Mouse (Mus musculus) kidney, embryonic 15.5 days (tissue): Measurements from ENCODE around the gene Capns2. TPM values are rescaled to one million over a fixed set of nuclear protein-coding genes. Genes with fewer than 3 reads are reported as not detected.

Experiments
- ATAC-seq: fragments of 200-750 bp; cut with Nextera tagmentation; replicated peaks from 2 replicates; pipeline ENCODE4 v1.8.0; 2017; ENCODE audit warnings: moderate TSS enrichment; ENCODE audit not compliant: low FRiP score
- H3K27ac ChIP-seq: fragments of 300-500 bp; sonication (generic); 2 replicates; pipeline ENCODE4 v1.5.1; 2015; ENCODE audit warnings: mild to moderate bottlenecking, inconsistent platforms
- H3K27me3 ChIP-seq: fragments of 300-500 bp; sonication (generic); 2 replicates; pipeline ENCODE4 v1.6.1; 2015; ENCODE audit warnings: inconsistent platforms
- H3K36me3 ChIP-seq: fragments of 300-500 bp; sonication (generic); 2 replicates; pipeline ENCODE4 v1.6.1; 2015; ENCODE audit warnings: inconsistent platforms
- H3K4me1 ChIP-seq: fragments of 300-500 bp; sonication (generic); 2 replicates; pipeline ENCODE4 v1.6.1; 2015; ENCODE audit warnings: inconsistent platforms
- H3K4me2 ChIP-seq: fragments of 300-500 bp; sonication (generic); 2 replicates; pipeline ENCODE4 v1.6.1; 2015; ENCODE audit warnings: moderate library complexity, mild to moderate bottlenecking, inconsistent platforms
- H3K4me3 ChIP-seq: fragments of 300-500 bp; sonication (generic); replicated peaks from 2 replicates; pipeline ENCODE4 v1.5.1; 2015; ENCODE audit warnings: mild to moderate bottlenecking, inconsistent platforms
- H3K9ac ChIP-seq: fragments of 300-500 bp; sonication (generic); 2 replicates; pipeline ENCODE4 v1.6.1; 2015; ENCODE audit warnings: mild to moderate bottlenecking, inconsistent platforms
- H3K9me3 ChIP-seq: fragments of 300-500 bp; sonication (generic); replicated peaks from 2 replicates; pipeline ENCODE4 v1.6.1; 2016; ENCODE audit warnings: inconsistent platforms
- WGBS: fragments of 180-500 bp; shearing (Covaris S2); methylation state at CpG from one replicate; pipeline ENCODE4 v1.1.7; 2015; ENCODE audit warnings: mixed read lengths; 5-methylcytosine and 5-hydroxymethylcytosine counted together
- polyA plus RNA-seq: library from polyadenylated mRNA; unstranded; fragments of >200 nt; fragmentation: Nextera tagmentation; extraction: Ambion mirVana; gene quantifications from 2 replicates; pipeline ENCODE4 v1.2.1, GENCODE M21; 2015

Capns2 gene
- polyA plus RNA-seq = 0.16 and 0.55 TPM in 2 replicates

DNA sequence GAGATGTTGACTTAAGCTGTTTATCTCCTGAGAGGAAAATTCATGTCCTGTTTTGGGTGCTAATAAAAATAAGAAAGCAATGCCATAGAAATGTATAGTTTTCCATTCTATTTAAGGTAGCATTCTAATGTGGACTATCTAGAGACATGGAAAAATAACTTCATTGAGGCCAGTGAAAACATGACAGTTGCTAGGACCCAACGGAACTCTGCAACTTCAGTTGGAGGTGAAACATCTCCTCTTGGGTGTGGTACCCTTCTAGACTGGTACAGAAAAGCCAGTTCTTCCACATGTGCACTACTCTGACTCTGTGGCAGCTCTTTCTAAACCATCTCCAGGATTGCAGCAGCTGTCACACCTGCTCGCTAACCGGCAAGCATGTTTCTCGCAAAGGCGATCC, at the start of gene Capns2:
Capns2 (plus strand) TSS at position 301 of the 400 bp plus-strand sequence.
- H3K4me2 ChIP-seq = no peak within 1 kb of the TSS
- no peak within 1 kb of the TSS for H3K4me3 ChIP-seq
- 95% methylated on average over 5 of the region's 5 CpGs for WGBS
- H3K9ac ChIP-seq = no peak within 1 kb of the TSS
- H3K9me3 ChIP-seq = no peaks in the 10 kb centered on the region
- H3K27me3 ChIP-seq = no peaks in the 10 kb centered on the region
- no peaks in the 10 kb centered on the region for H3K4me1 ChIP-seq
- no peak within 1 kb of the TSS for H3K27ac ChIP-seq
- ATAC-seq = no peak
- H3K36me3 ChIP-seq = no peaks in the 10 kb centered on the region

DNA sequence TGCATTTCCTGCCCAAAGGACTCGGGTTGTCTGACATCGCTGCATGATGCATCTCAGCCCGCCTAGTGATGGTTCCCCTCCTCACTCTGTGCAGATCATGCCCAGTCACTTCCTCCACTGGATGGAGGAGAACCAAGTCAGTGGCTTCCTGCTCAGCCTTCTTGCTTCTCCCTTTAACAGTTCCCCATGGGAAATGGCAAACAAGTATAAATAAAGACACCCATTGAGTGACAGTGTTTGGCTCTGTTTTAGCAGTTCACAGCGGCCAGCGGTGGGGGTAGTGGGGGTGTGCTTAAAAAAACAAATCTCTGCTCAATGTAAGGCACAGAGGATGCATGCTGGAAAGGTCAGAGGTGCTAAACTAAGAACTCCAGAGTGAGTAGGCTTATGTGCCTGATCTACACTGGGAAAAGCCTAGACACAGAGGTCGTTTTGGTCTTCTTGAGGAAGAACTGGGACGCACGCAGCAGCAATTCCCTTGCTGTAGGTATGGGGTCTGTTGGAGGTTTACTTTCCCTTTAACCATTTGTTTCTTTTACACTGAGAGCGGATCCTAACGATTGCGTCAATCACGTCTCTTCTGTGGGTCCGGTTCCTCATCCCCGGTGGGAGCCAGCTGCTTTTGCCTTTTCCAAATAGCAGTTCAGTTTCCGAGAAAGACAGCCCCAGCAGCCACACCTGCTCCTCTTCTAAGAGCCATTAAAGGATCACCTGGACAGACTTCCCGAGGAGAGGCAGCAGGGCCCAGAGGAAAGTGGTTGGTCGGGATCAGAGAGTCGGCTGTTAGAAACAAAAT, 47.8 kb upstream of the Capns2 start:
- Histone ChIP-seq H3K27ac (0 out of 2 replicates have a peak overlapping the region, but pooled peaks have one; percentile 4), H3K36me3 (peaks cover 2% of the 10 kb centered on the region), H3K4me2 (no peak overlapping the region), H3K4me3 (no peak overlapping the region), H3K9ac (no peak overlapping the region), H3K4me1 (peaks cover 56% of the 10 kb centered on the region), H3K27me3 (peaks cover 13% of the 10 kb centered on the region; the same call in 1 of the 2 replicates), H3K9me3 (no peaks in the 10 kb centered on the region)
- ATAC-seq = no peak
- 43% methylated on average over 18 of the region's 18 CpGs for WGBS

DNA sequence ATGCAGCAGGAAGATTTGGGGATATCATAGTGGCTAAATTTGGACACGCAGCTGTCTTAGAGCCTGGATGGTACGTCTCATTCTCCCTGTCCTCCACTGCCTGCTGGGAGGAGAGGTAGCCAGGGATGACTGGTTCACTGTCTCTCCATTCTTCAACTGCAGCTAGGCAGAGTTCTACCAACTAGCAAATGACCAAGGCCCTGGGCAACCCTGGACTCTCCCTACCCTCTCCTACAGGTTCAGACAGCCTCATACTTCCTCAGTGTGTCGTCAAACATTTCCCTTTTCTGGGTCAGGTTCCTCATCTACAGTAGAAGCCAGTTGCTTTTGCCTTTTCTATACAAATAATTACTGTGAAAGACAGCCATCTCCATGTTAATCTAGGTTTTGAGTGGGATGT, 46.5 kb upstream of the Capns2 start:
- no peaks in the 10 kb centered on the region for H3K9me3 ChIP-seq
- no peak for ATAC-seq
- no peak overlapping the region for H3K9ac ChIP-seq
- WGBS = 83% methylated on average over 3 of the region's 3 CpGs
- H3K4me1 ChIP-seq = peaks cover 43% of the 10 kb centered on the region
- no peaks in the 10 kb centered on the region; the same call in 1 of the 2 replicates for H3K36me3 ChIP-seq
- peak overlapping the region; percentile 84 for H3K4me2 ChIP-seq
- no peak overlapping the region for H3K27ac ChIP-seq
- H3K27me3 ChIP-seq = peaks cover 13% of the 10 kb centered on the region; the same call in 1 of the 2 replicates
- H3K4me3 ChIP-seq = peak overlapping the region; percentile 57; the same call in 1 of the 2 replicates

DNA sequence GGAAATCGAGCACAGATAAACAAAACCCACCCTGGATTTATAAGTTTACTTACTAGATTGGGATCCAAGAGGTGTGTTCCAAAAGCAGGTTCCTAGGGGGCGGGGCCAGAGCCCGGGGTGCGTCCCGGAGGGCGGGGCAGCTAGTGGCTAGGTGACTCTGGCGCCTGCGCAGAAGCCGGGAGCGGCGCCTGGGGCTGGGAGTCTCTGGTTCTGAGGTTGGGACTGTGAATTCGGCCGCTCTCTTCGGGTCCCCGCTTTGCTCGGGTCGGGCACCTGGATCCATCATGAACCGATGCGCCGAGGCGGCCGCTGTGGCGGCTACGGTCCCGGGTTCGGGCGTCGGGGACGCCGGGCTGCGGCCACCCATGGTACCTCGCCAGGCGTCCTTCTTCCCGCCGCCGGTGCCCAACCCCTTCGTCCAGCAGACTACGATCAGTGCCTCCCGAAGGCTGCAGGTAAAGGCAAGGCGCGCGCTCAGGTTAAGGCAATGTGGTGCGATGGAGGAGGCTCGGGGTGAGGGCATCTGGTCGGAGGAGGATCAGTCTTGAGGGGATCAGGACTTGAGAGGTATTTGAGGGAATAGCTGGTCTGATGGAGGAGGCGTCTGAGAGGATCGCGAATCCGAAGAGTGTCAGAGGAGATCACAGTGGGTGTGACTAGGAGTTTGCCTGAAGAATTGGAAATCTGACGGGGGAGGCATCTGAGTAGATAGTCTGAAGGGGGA, 45.9 kb upstream of the Capns2 start, which contains the start of gene Lpcat2:
Lpcat2 (plus strand) TSS at position 169 of the 724 bp plus-strand sequence.
- peak within 1 kb of the TSS; percentile 47 for H3K9ac ChIP-seq
- peaks cover 13% of the 10 kb centered on the region; the same call in 1 of the 2 replicates for H3K27me3 ChIP-seq
- under 1% methylated on average over 50 of the region's 50 CpGs for WGBS
- peaks cover 36% of the 10 kb centered on the region for H3K4me1 ChIP-seq
- peak; percentile 79 for ATAC-seq
- no peaks in the 10 kb centered on the region for H3K9me3 ChIP-seq
- H3K36me3 ChIP-seq = no peaks in the 10 kb centered on the region; the same call in 1 of the 2 replicates
- peak within 1 kb of the TSS; percentile 84 for H3K4me2 ChIP-seq
- peak within 1 kb of the TSS; percentile 57 for H3K4me3 ChIP-seq
- H3K27ac ChIP-seq = no peak within 1 kb of the TSS

DNA sequence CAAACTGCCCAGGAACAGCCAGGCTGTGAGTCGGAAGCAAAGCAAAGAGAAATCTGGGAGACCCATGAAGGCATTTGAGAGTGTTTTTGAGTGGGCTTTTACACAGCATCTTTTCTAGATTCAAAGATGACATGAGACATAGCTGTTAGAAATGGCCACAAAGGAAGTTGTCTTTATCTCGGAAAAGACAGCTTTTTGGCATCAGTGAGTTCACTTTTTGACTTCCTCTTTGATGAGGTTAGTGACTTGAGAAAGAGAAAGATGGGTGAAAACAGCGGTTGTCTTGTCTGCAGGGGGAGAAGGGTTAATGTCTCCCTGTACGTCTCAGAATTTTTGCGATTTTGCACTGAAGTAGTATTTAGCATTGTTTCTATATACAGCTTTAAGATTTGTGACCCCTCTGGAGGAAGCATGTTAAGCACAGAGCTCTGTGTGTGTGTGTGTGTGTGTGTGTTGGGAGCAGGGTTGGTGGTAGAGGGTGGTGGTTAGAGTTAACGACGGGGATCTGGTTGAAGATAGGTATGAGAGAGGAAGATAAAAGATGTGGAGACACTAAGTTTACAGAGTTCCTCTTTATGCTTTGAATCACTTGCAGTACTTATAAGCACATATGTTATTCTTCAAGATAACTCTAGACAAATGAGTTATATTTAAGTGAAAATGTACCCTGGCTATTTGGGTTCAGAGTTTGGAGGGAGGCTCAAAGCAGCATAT, 44.8 kb upstream of the Capns2 start:
- peaks cover 30% of the 10 kb centered on the region for H3K4me1 ChIP-seq
- no peaks in the 10 kb centered on the region; the same call in 1 of the 2 replicates for H3K36me3 ChIP-seq
- H3K4me3 ChIP-seq = peak overlapping the region; percentile 57
- WGBS = 85% methylated on average over 7 of the region's 7 CpGs
- H3K27me3 ChIP-seq = peaks cover 13% of the 10 kb centered on the region; the same call in 1 of the 2 replicates
- no peak overlapping the region for H3K9ac ChIP-seq
- peak overlapping the region; percentile 84 for H3K4me2 ChIP-seq
- H3K9me3 ChIP-seq = no peaks in the 10 kb centered on the region
- ATAC-seq = no peak
- H3K27ac ChIP-seq = no peak overlapping the region

DNA sequence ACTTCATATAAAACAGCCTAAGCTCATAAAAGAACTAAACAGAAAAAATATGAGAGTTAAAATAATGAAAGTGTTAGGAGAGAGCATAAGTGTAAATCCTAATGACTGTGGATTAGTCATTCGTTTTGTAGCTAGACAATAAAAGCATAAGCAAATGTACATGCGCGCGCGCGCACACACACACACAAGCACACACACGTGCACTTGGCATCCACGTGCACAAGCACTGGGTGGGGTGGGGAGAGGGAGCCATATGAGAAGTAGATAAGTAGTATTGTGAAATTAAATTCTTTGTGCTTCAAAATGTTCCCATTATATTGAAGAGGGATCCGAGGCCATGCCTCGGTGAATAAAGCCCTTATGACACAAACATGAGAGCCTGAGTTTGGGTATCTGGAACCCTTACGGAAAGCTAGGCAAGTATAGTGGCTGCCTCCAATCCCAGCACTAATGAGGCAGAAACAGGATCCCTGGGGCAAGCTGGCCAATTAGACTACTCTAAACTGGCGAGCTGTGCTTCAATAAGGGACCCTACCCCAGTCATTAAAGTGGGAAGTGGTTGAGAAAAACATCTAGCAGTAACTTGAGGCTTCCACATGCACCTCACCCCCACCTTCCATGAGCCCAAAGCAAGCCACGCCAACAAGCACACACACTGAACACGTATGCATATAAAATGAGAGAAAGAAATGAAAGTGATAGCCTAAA, 42.6 kb upstream of the Capns2 start:
- Histone ChIP-seq H3K4me3 (no peak overlapping the region), H3K4me1 (peaks cover 19% of the 10 kb centered on the region), H3K27me3 (peaks cover 13% of the 10 kb centered on the region; the same call in 1 of the 2 replicates), H3K4me2 (no peak overlapping the region), H3K9me3 (no peaks in the 10 kb centered on the region), H3K36me3 (no peaks in the 10 kb centered on the region), H3K9ac (no peak overlapping the region), H3K27ac (no peak overlapping the region)
- ATAC-seq = no peak
- 82% methylated on average over 14 of the region's 14 CpGs for WGBS

DNA sequence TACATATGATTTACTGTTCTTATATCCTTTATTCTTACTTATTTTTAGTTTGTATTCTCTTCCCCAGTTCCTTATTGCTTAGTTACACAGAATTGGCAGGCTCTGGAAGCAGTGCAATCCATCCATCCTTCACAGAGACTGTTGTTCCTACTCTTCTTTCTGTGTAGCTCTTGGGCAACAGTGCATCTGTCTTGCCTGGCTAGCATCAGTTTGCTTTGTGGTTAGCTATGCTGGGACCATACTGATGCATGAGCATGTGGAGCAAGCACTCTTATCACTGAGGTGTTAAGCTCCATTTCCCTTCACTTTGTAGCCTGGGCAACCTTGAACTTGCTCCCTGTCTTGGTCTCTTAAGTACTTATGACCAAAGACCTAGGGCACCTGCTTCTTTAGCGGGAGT, 39.2 kb upstream of the Capns2 start:
- H3K36me3 ChIP-seq = no peaks in the 10 kb centered on the region
- WGBS = 94% methylated on average over 1 of the region's 1 CpGs
- no peaks in the 10 kb centered on the region for H3K4me1 ChIP-seq
- H3K27ac ChIP-seq = no peak overlapping the region
- no peaks in the 10 kb centered on the region for H3K9me3 ChIP-seq
- no peak for ATAC-seq
- no peak overlapping the region for H3K4me2 ChIP-seq
- H3K4me3 ChIP-seq = no peak overlapping the region
- no peak overlapping the region for H3K9ac ChIP-seq
- no peaks in the 10 kb centered on the region for H3K27me3 ChIP-seq

DNA sequence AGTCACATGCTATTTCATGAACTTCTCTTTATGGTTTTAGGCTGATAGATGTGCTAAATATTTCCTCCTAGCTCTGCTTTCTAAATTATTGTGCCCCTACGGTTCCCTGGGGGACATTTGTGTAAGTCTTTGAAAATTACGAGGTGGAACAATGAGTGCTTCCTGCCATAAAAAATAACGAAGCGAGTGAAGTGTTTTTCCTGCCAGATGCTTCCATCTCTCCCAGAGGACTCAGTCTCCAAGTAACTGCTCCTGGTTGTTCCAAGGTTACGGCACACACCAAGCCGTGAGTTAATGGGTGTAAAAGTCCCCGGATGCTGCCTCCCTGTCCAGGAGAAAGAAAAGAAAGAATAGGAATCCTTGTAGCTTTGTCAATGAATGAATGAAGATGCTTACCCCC, 30.9 kb upstream of the Capns2 start:
- Histone ChIP-seq H3K9me3 (no peaks in the 10 kb centered on the region), H3K36me3 (no peaks in the 10 kb centered on the region), H3K9ac (no peak overlapping the region), H3K27ac (0 out of 2 replicates have a peak overlapping the region, but pooled peaks have one; percentile 41), H3K4me1 (peaks cover 14% of the 10 kb centered on the region), H3K4me3 (no peak overlapping the region), H3K27me3 (no peaks in the 10 kb centered on the region), H3K4me2 (no peak overlapping the region)
- ATAC-seq = no peak
- WGBS = 6% methylated on average over 7 of the region's 7 CpGs

DNA sequence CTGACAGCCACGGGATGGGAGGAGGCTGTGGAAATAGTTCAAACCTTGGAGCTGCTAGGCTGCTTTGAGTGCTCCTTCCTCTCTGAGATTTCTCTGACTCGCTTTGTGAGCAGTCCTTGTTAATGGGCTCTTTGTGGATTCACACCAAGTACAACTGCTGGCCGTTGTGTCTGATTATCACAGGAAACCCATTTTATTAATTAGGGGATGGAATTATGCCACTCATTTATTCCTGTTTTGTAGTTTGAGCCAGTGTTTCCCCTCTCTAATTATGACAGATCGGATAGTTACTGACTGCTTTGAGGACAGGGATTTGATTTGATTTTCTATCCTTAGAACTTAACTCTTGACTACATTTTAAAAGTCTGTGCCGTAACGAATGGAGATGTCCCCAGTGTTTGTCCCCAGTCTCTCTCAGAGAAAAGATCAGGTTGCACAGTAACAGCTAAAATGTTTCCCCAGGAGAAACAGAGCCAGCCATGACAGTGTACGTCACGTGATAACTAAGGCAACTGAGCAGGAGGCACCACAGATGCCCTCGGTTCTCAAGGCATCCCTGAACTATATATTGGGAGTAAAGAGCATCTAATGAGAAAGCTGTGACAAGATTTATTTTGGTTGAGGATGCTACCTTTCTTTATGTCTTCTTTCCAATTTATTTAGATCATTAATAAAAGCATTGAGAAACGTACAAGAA, 29.0 kb upstream of the Capns2 start:
- H3K27ac ChIP-seq = no peak overlapping the region
- no peak overlapping the region for H3K9ac ChIP-seq
- H3K9me3 ChIP-seq = no peaks in the 10 kb centered on the region
- 55% methylated on average over 10 of the region's 10 CpGs for WGBS
- H3K4me2 ChIP-seq = no peak overlapping the region
- ATAC-seq = no peak
- no peaks in the 10 kb centered on the region for H3K36me3 ChIP-seq
- peaks cover 14% of the 10 kb centered on the region for H3K4me1 ChIP-seq
- H3K4me3 ChIP-seq = no peak overlapping the region
- H3K27me3 ChIP-seq = no peaks in the 10 kb centered on the region

DNA sequence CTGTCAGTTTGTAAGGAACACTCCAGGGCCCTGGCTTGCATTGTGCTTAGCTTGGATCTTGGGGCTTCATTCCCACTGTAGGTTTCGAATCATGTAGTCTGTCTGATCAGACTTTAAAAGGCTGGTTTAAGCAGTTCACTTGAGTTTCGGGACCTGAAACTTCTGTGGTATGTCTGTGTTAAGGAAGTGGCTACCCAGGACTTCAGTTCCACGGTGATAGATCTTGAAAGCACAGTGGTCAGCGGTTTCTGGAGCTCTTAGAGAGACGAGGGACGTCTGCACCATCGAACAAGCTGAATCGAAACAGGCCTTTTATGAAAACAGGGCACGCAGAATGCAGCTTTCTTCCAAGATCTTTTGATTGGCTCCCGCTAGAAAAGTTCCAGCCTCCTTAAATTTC, 25.4 kb upstream of the Capns2 start:
- no peak overlapping the region for H3K4me2 ChIP-seq
- H3K4me1 ChIP-seq = no peaks in the 10 kb centered on the region; the same call in 1 of the 2 replicates
- H3K9ac ChIP-seq = no peak overlapping the region
- H3K27me3 ChIP-seq = no peaks in the 10 kb centered on the region
- ATAC-seq = no peak
- H3K36me3 ChIP-seq = peaks cover 5% of the 10 kb centered on the region; the same call in 1 of the 2 replicates
- no peaks in the 10 kb centered on the region for H3K9me3 ChIP-seq
- 87% methylated on average over 10 of the region's 10 CpGs for WGBS
- H3K27ac ChIP-seq = no peak overlapping the region
- no peak overlapping the region for H3K4me3 ChIP-seq

DNA sequence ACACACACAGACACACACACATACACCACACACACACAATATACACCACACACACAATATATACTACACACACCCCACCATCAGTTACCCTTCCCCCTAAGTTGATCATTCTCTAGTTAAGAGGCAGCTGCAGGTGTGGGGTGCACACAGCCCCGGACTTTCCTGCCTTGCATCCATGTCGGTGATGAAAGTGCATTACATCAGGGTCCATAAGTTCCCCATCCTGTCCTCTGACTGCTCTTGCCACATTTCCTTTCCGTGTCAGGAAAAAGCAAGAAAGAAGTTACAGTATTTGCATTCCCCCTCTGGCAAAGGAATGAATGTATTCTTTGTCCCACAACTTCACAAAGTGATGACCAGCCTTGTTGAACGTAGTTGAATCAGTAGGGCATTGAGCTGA, 20.0 kb upstream of the Capns2 start:
- no peaks in the 10 kb centered on the region for H3K9me3 ChIP-seq
- no peak for ATAC-seq
- H3K4me3 ChIP-seq = no peak overlapping the region
- WGBS = 53% methylated on average over 4 of the region's 4 CpGs
- no peak overlapping the region for H3K4me2 ChIP-seq
- no peak overlapping the region for H3K9ac ChIP-seq
- peaks cover 5% of the 10 kb centered on the region; the same call in 1 of the 2 replicates for H3K36me3 ChIP-seq
- H3K27ac ChIP-seq = no peak overlapping the region
- no peaks in the 10 kb centered on the region for H3K27me3 ChIP-seq
- no peaks in the 10 kb centered on the region for H3K4me1 ChIP-seq
